Mouse (Mus musculus) erythroblast, embryonic 14.5 days (primary cell): ENCODE data around the gene Erg. TPM values are rescaled to one million over a fixed set of nuclear protein-coding genes. Genes with fewer than 3 reads are reported as not detected.

ENCODE experiments used
- H3K27me3 ChIP-seq: 2 replicates; pipeline ENCODE4 v1.6.1; 2012; ENCODE audit warnings: inconsistent platforms; ENCODE audit not compliant: control insufficient read depth
- H3K36me3 ChIP-seq: 2 replicates; pipeline ENCODE4 v1.6.1; 2012; ENCODE audit warnings: mild to moderate bottlenecking, inconsistent platforms; ENCODE audit not compliant: control insufficient read depth
- H3K4me1 ChIP-seq: 2 replicates; pipeline ENCODE4 v1.6.1; 2012; ENCODE audit warnings: inconsistent platforms; ENCODE audit not compliant: control insufficient read depth
- H3K4me3 ChIP-seq: replicated peaks from 2 replicates; pipeline ENCODE3; 2012; ENCODE audit warnings: moderate library complexity, mild to moderate bottlenecking, inconsistent platforms
- H3K9me3 ChIP-seq: 2 replicates; pipeline ENCODE4 v1.6.1; 2012; ENCODE audit warnings: low read length, inconsistent platforms, mixed read lengths; ENCODE audit not compliant: control insufficient read depth
- GATA1 ChIP-seq: IDR thresholded peaks from 2 replicates; pipeline ENCODE4 v1.6.1; 2012; ENCODE audit warnings: low read length, inconsistent platforms, mixed read lengths
- TAL1 ChIP-seq: IDR thresholded peaks from 3 replicates; pipeline ENCODE4 v1.6.1; 2012; ENCODE audit warnings: low read length, inconsistent platforms, mixed read lengths
- polyA plus RNA-seq: library from polyadenylated mRNA; stranded (reverse); fragments of >175 nt; gene quantifications from 2 replicates; pipeline ENCODE4 v1.2.3, GENCODE M21; 2012

The Erg gene
- polyA plus RNA-seq, 1 experiment = not detected

DNA sequence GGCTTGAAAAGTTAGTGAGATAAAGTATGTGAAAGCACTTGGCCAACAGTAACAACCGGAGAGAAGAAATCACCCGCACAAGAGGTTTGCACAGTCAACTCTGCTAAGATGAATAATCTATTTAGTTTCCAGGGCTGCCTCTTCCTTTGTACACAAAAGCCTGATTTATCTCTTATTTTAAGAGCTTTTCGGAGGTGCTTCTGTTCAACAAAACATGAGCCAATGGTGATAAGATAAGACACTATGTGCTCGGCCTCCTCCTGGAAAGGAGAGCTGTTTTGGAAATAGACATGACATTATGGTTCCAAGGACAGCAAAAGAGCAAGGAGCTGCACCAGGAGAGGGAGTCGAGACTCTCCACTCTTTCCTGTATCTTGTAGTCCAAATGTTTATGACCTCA, 204.1 kb downstream of the Erg start:
- Histone ChIP-seq H3K4me3 (no peak overlapping the region), H3K27me3 (no peaks in the 10 kb centered on the region), H3K36me3 (no peaks in the 10 kb centered on the region), H3K4me1 (no peaks in the 10 kb centered on the region), H3K9me3 (peaks cover 2% of the 10 kb centered on the region; the same call in 1 of the 2 replicates)
- no peak for TF ChIP-seq TAL1
- TF ChIP-seq GATA1 = no peak

DNA sequence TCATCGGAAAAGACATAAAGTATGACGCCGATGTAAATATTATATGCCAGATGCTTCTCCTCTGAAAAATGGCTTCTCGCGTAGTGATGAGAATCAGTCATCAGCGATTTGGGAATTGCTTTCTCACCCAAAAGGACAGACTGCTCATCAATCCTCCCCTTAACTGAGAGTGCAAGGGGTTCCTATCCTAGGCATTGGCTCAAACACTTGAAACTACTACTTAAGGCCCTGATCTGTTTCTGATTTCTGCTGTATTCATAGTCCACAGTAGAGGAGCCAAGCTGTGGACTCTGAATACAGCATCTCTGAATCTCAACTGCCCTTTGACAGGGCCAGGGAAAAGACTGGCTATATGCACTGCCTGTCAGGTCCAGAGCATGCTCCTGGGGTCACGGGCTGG, 209.6 kb downstream of the Erg start:
- no peaks in the 10 kb centered on the region for H3K36me3 ChIP-seq
- H3K9me3 ChIP-seq = no peaks in the 10 kb centered on the region
- H3K27me3 ChIP-seq = no peaks in the 10 kb centered on the region
- no peaks in the 10 kb centered on the region for H3K4me1 ChIP-seq
- TF ChIP-seq GATA1 (no peak), TAL1 (no peak)
- H3K4me3 ChIP-seq = no peak overlapping the region

DNA sequence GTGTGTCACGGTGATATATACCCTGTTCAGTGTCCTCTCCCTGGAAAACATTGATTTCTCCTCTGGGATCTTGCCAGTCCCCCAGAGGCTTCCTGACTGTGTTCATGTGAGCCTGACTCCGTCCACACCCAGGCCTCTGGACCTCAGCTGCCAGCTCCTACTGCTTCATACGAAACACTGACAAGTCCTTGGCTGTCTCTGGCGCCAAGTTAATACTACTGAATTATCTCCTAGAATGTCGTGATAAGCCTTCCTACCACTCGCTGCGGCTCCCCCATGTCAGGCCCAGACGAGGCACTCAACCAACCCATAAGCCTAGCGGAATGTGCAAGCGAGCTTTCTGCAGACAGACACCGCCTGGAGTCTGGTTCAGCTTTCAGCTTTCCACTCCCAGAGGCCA, 210.0 kb downstream of the Erg start:
- TF ChIP-seq GATA1 (no peak), TAL1 (no peak)
- Histone ChIP-seq H3K27me3 (no peaks in the 10 kb centered on the region), H3K4me1 (no peaks in the 10 kb centered on the region), H3K36me3 (no peaks in the 10 kb centered on the region), H3K4me3 (no peak overlapping the region), H3K9me3 (no peaks in the 10 kb centered on the region)

DNA sequence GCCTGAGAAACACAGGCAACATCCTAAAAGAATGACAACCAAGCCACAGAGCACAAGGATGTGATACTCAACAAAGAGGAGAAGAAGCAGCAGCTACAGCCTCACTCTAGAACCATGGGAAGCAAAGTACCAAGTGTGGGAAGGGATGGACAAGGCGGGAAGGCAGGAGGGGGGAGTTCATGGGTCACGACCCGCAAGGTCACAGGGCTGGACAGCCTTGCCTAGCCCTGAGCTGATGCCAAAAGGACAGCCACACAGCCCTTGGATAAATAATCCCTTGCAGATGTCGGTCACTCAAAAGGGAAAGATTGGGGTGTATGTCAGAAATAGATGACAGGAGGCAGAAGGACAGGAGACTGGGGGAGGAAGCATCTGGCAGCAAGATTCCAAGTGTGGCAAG, 211.7 kb downstream of the Erg start:
- H3K27me3 ChIP-seq = no peaks in the 10 kb centered on the region
- H3K36me3 ChIP-seq = no peaks in the 10 kb centered on the region
- H3K4me1 ChIP-seq = no peaks in the 10 kb centered on the region
- H3K9me3 ChIP-seq = no peaks in the 10 kb centered on the region
- no peak overlapping the region for H3K4me3 ChIP-seq
- TF ChIP-seq GATA1 (no peak), TAL1 (no peak)

DNA sequence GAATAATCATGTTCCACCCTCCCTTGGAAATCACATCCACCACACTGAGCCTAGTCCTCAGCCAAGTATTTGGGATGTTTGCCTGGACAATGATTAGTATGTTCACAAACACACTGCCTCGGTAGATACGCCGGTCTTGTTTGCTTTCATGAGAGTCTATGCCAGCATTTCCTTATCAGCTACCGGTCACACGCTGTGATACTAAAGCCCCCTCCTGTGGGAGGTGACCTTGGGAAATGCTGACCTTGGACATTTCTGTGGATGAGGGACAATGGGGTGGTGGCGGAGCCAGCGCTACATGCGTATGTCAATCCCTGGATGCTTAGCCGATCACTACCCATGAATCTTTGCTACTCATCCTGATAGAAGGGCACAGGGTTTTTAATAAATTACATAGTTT, 213.4 kb downstream of the Erg start:
- Histone ChIP-seq H3K4me1 (no peaks in the 10 kb centered on the region), H3K9me3 (no peaks in the 10 kb centered on the region), H3K27me3 (no peaks in the 10 kb centered on the region), H3K4me3 (no peak overlapping the region), H3K36me3 (no peaks in the 10 kb centered on the region)
- no peak for TF ChIP-seq TAL1
- TF ChIP-seq GATA1 = no peak

DNA sequence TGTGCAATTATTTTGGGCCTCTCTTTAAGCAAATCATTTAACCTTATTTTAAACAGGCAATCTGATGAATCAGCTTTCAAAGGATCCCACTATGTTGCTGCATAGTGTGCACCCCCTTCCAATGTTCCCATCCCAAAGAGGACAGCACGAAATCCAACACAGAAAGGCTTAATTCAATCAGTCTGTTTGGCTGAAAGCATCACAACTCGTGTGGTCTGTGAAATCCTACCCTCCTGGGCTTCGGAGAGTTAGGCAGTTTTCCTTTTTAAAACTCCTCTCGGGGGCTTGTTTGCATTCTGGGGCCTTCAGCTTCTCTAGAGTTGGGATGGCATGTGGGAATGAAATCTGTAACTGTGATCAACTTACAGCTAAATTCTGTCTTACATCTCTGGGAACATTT, 214.7 kb downstream of the Erg start:
- Histone ChIP-seq H3K36me3 (no peaks in the 10 kb centered on the region), H3K27me3 (no peaks in the 10 kb centered on the region), H3K4me3 (no peak overlapping the region), H3K4me1 (no peaks in the 10 kb centered on the region), H3K9me3 (no peaks in the 10 kb centered on the region)
- TF ChIP-seq GATA1 = no peak
- TF ChIP-seq TAL1 = no peak

DNA sequence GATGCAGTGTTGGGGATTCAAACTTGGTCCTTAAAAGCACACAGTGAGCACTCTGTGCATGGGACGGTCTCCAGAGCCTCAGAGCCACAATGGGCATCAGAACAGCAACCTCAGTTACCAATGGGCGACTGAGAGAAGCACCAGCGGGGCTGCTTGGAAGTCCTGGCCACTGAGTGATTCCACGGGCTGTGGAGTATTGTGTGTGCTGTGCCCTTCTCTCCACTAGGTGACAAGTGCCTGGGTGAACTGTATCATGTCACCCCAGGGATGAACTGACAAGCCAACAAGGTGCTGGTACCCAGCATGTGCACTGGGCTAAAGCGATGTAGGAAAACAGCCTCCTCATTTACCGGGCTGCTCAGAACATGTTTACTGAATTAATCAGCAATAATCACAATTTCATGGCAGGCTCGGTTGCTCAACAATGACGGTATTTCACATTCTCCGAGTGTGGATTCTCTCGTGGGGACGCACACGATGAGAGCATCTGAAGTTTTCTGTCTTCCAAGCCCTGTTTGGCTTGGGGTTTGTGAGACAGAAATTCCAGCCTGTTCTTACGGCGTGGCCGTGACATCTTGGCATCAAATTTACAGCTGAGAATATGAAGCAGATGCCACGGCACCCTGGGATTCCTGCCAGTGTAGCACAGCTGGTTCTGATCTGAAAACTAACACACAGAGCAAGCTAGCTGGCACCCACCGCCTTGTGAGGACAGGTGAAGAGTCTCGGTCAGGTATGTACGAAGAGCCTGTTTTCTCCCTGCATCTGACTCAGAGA, 219.2 kb downstream of the Erg start:
- no peak for TF ChIP-seq TAL1
- no peak for TF ChIP-seq GATA1
- Histone ChIP-seq H3K36me3 (no peaks in the 10 kb centered on the region), H3K4me3 (no peak overlapping the region), H3K27me3 (no peaks in the 10 kb centered on the region), H3K9me3 (no peaks in the 10 kb centered on the region), H3K4me1 (no peaks in the 10 kb centered on the region)

DNA sequence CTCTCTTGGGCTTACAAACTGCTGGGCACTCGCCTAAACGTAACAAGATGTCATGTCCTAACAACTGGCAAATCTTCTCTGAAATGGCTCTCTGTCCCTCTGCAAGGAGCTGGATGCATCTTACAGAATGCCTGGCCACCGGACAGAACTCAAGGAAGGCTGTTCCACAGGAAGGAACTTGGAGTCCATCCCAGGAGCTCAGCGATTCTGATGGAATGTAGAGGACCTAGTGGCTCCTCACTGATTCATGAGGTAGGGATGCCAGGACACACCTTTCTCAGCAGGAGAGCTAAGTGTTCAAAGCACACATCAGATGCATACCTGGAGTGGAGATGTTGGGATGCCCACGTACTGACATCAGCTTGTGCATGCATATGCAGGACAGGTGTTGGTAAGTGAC, 221.2 kb downstream of the Erg start:
- Histone ChIP-seq H3K4me3 (no peak overlapping the region), H3K9me3 (peaks cover 2% of the 10 kb centered on the region; the same call in 1 of the 2 replicates), H3K27me3 (no peaks in the 10 kb centered on the region), H3K36me3 (no peaks in the 10 kb centered on the region), H3K4me1 (no peaks in the 10 kb centered on the region)
- TF ChIP-seq TAL1 (no peak), GATA1 (no peak)

DNA sequence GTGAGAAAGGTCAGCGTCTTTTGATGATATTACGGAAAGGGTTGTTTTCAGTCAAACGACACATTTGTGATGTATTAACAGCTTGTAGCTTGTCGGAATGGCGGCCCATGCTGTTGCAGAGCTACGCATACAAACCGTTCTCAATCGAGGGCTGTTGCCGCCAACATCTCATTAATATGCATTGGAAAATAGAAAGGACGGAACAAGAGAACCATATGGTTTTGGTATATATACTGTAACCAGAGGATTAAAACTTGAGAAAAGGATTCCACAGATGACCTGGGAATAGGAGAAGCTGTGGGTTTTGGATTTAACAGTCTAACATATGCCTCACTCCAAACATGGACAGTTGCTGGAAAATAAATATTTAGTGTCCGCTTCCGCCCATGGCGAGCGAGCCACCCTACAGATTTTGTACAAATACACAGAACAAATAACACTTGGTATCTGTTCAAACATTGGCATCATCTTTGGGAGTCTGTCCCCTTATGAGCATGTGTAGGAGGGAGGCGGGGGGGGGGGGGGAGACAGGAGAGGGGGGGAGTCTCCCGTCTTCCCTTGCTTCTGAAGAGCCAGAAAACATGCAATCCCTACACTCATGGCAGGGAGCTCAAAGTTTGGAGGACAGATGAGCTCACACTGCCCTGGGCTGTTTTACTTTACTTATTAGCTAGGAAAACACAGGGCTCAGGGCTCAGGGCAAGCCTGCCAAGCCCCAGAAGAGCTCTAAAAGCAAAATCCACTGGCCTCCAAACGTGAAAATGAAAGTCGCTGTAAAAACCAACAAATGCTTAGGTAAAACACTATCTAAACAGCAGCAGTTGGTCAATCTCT, 222.5 kb downstream of the Erg start:
- H3K4me3 ChIP-seq = no peak overlapping the region
- no peaks in the 10 kb centered on the region for H3K4me1 ChIP-seq
- no peaks in the 10 kb centered on the region for H3K27me3 ChIP-seq
- peaks cover 2% of the 10 kb centered on the region; the same call in 1 of the 2 replicates for H3K9me3 ChIP-seq
- H3K36me3 ChIP-seq = no peaks in the 10 kb centered on the region
- no peak for TF ChIP-seq GATA1
- TF ChIP-seq TAL1 = no peak
